Mouse (Mus musculus): ENCODE results near the gene Gm49403.

Gm49403 gene

DNA sequence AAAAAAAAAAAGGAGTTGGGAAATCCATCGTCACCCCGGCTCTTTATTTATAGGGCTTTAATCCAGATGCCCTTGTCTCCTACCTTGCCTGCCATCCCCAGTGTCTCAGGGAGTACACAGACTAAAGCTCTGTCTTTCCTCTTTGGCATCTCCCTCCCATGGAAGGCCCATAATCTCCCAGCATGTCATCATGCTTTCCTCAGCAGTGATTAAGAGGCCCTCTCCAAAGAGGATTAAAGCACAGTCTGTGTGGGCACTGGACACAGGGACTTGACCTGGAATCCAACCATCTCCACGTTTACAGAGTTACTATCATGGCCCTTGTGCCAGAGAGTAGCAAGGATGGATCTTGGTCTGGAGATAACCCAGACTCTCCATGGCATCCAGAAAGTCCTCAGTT, at the start of gene Gm49403, which contains the start of gene Lbhd1:
Gm49403 (plus strand) TSS at position 315 of the 400 bp plus-strand sequence.
Lbhd1 (plus strand) TSS at position 117 of the 400 bp plus-strand sequence.
- WGBS, result 75% methylated on average over 3 of the region's 3 CpGs

DNA sequence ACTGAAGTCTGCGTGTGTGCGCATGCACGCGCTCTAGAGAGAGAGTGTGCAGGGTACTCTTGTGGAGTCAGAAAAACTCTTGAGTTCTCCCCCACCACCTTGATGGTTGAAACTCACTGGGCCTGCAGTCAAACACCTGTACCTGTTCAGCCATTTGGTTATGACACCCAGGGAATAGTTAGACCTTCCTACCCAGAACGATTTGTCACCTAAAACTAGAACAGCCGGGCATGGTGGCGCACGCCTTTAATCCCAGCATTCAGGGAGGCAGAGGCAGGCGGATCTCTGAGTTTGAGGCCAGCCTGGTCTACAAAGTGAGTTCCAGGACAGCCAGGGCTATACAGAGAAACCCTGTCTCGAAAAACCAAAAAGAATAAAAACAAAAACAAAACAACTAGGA, 47.4 kb upstream of the Gm49403 start:
- WGBS, result 93% methylated on average over 10 of the region's 10 CpGs

DNA sequence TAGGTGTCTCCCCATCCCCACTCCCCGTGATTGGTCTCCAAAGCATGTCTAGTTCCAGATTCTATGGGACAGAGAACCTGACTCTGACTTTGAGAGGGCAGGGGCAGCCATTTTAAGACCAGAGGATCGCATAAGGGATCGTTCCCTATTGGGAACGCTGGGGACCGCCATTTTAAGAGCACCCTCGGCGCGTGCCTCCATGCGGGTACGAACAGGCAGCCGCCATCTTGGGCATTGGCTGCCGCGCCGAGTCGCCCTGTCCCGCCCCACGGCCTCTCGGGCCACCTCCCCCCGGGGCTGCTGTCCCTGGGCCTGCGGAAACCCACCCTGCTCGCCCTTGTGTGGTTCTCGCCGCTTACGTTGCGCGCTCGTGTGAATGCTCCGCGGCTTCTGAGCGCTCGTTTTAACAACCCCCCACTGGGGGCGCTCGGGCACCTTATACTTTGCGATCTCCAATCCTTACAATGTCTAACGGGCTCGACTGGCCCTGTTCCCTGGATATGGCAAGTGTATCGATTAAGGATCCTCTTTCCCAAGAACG, 46.4 kb upstream of the Gm49403 start, which contains the start of gene Bscl2:
Bscl2 (plus strand) TSS at position 217 of the 541 bp plus-strand sequence.
- WGBS, result under 1% methylated on average over 38 of the region's 38 CpGs

DNA sequence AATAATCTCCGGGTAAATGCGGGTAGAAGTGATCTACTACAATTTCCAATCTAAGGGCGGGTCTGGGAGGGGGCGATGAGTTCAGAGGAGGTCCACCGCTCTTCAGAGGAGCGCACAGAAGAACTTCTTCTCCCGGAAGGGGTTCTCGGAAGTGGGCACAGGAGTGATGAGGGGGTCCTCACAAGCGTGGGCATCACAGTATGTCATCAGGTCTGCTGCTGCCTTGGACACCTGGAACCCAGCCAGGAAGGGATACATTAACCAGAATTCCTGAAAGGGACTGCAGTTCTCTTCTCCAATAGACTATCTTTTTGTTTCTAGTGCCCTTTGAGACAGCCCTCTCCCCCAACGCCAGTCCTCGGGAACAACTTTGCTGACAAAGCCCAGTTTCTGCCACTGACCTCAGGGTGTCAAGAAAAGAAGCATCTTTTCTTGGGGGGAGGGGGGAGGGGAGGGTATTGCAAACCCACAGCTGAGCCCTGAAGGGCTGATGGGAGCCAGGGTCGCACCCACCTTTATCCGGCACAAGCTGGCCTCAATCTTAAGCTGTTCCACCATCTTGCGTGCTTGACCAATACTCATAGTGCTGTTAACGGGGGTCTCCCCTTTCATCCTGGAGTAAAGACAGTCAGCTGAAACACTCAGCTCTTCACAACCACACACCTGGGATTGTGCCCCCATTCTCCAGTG, 45.5 kb upstream of the Gm49403 start:
- WGBS, result 7% methylated on average over 15 of the region's 15 CpGs

DNA sequence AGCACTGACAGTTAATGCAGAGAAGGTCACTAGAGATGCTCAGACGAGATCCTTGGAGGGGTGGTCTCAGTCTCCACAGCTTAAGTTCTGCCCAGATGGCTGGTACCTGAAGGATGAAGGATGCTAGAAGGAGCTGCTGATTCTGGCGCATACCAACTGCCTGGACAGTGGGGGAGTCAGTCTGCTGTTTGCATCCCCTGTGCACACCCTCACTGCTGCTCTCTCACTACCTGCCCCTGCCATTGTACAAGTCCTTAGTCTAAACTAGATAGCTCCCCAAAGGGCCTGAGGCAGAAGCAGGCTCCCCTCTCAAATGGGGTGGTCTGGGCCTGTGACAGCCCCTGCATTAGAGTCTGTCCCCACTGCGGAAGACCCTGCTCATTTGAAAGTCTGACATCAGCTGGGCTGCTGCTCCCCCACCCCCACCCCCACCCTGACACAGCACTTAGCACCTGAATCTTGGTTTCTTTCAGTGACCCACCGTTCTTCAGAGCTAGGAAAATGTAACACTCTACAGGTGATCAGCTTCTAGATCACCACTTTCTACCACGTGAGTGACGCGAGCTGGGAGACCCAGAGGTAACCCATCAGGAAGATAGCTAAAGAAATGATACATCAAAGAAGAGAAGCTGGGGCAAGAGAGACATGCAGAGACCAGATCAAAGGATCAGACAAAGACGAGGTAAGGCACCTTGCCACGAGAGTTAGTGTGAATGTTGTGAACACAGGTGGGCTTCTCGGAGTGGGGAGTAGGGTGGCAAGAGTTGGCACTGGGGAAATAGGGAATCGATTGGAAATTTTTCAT, 44.4 kb upstream of the Gm49403 start, which contains the start of gene Gng3:
Gng3 (minus strand) TSS at position 92 of the 805 bp plus-strand sequence.
- 35% methylated on average over 11 of the region's 11 CpGs for WGBS

DNA sequence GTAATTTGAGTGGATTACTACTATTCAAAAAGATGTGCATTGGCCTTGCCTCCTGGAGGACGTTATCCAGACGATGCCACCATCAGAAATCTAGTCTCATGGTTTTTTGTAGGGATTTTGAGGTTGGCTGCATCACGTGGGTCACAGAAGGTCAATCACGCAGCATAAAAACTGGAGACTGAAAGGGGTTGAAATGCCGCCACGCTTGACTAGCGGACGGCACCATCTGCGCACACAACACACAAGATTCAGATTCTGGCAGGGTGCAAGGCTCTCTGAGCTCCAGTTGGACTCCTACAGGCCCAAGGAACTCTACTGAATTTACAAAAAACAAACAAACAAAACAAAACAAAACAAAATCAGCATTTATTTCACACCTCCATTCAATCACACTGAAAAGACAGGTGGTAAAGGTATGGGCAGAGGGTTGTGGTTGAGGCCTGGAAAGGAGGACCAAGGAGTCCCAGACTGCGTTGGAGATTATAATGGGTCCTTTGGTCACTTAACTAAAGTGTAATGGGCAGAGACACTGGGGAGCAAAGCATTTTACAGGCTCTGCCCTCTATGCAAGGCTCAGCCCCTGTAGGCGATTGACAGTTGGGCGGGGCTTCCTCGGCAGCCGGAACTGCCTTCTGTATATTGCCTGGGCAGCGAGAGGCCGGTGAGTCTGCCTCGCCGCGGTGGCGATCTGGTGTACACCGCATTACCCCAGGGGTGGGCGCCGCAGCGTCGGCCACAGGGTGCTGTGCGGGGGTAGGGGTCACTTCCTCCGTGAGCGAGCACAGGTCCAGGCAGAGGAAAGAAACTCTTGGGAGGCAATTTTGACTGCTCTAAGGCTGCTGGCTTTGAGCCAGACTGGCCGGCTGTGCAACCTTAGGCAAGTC, 43.6 kb upstream of the Gm49403 start:
- WGBS, result 11% methylated on average over 29 of the region's 29 CpGs

DNA sequence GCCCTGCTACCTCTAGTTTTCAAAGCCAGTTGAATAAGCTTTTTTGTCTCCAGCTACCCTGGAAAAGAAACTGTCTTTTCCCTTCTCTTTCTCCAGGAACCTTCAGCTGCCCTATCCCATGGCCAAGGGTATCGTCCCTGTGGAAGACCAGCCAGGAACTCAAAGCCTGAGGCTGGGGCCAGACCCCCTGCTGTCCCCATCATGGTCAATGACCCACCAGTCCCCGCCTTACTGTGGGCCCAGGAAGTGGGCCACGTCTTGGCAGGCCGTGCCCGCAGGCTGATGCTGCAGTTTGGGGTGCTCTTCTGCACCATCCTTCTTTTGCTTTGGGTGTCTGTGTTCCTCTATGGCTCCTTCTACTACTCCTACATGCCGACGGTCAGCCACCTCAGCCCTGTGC, 42.7 kb upstream of the Gm49403 start:
- WGBS, result 66% methylated on average over 7 of the region's 7 CpGs

DNA sequence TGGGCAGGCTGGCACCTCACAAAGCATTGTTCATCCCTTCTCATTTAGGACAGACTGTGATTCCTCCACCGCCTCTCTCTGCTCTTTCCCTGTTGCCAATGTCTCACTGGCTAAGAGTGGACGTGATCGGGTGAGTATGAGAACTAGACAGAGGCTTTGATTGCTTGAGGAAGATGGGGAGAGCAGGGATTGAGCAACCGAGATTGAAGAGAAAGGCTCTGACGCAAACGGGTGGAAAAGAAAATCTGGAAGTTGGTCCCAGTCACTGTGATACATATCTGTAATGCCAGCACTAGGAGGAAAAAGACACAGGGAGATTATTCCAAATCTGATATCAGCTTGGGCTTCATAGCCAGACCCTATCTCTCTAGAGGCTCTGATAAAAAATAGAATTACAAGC, 40.8 kb upstream of the Gm49403 start:
- 72% methylated on average over 6 of the region's 6 CpGs for WGBS

DNA sequence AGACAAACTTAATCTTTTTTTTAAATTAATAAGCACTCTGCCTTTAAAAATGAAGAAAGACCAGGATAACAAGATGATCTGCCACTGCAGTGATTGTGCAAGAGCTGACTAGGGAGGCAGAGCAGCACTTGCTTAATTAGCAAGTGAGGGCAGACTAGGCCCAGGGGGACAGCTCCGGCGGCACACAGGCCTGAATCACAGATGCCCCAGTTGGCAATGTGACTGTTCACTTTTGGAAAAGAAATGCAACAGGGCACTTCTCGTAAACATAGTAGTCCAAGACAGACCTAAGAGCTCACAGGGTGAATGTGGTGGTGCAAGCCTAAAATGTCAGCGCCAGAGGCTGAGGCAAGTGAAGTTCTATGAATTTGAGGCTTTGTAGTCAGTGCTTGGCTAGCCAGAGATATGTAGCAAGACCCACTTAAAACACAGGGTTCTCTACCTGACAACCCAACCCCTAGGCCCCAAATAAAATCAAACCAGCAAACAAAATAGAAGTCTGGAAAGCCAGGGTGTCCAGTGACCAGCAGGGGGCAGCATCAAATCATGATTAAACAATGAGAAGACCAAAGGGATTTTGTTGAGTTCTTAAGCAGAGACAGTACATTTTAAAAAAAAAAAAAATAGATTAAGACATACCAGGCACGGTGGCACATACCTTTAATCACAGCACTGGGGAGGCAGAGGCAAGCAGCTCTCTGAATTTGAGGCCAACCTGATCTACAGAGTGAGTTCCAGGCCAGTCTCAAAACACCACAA, 39.2 kb upstream of the Gm49403 start:
- WGBS, result 34% methylated on average over 5 of the region's 5 CpGs

DNA sequence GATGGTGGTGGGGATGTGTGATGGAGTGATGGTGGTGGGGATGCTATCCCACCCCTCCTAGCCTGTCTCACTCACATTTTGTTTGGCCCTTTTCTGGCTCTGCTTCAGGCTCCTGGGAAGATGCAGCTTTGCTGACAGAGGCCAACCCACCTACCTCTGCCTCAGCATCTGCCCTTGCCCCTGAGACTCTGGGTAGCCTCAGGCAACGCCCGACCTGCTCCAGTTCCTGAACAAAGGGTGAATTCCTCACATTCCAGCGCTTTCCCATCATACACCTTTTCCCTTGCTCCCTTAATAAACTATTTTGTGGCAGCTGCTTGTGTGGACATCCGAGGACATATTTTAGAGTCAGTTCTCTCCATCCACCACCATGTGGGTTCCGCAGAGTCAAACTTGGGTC, 35.4 kb upstream of the Gm49403 start:
- WGBS, result 84% methylated on average over 5 of the region's 5 CpGs

DNA sequence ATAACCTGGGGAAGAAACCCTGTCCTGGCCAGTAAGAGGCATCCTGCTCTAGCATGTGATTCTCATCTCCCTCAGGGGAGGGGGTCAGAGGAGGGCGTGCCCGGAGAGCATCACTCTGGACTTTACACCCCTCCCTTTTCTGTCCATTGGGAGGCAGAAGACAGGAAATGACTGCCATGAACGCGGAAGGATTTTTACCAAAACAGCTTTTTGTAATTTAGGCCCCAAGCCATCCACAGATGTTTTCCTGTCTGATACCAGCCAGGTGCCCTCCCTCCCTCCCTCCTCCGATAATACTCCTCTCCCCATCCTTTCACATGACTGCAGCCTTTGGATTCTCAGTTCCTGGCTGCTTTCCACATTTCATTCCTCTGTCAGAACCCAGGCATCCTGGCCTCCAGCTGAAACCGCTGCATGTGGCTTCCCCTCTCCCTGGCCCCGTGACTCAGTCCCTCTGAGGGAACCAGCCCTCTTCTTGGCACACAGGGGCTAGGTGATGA, 33.3 kb upstream of the Gm49403 start, which contains the start of gene Lrrn4cl:
Lrrn4cl (plus strand) TSS at position 367 of the 500 bp plus-strand sequence.
- 23% methylated on average over 7 of the region's 7 CpGs for WGBS

DNA sequence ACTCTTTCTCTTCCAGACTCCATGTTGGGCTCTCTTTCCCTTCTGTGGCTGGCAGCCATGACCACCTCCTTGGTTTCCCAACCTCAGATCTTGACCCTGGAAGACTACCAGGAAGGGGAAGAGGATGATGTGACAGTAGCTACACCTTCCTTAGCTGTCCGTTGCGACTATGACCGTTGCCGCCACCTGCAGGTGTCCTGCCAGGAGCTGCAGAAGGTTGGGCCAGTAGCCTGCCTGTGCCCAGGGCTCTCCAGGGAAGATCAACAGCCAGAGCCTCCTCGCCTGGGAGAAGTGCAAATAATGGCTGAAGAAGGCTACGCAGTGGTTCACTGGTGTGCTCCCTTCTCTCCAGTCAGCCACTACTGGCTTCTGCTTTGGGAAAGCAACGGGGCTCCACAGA, 32.1 kb upstream of the Gm49403 start:
- WGBS, result 70% methylated on average over 7 of the region's 7 CpGs

DNA sequence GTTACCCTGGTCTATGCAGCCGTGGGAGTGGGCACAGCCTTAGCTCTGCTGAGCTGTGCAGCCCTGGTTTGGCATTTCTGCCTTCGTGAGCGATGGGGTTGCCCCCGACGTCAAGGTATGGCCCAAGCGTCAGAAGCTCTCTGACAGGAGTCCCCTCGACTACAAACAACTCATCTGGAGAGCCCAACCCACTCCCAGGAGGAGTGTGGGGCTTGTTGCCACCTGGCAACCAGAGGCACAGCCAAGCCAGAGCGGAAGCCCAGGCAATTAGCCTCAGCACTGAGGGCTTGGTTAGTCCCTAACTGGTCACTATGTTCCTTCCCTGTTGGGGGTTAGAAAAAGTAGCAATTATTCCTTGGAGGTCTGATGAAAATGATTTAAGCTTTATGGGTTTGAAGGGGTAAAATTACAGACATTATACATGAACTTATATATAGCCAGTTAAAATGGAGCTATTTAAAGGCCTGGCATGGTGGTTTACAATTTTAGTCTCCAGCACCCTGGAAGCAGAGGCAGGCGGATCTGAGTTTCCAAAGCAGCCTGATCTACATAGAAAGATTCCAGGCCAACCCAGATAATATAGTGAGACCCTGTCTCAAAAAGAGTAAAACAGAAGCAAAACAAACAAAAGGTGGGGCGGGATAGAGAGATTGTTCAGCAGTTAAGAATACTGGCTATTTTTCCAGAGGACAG, 31.3 kb upstream of the Gm49403 start:
- 40% methylated on average over 10 of the region's 10 CpGs for WGBS

DNA sequence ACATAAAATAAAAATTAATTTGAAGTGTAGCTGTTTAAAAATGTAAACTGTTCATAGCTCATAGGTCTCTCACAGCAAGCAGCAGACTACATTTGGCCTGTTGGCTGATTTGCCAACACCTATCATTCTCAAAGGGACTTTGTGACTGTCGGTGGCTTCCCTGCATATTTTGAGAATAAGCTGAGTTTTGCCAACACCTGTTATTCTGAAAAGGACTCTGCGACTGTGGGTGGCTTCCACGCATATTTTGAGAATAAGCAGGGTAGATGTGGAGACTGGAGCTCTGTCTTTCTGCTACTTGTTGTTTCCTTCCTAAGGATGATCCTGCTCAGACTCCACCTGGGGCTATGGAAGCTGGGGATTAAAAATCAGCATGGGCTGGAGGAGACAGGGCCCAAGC, 30.6 kb upstream of the Gm49403 start:
- WGBS, result 36% methylated on average over 3 of the region's 3 CpGs

DNA sequence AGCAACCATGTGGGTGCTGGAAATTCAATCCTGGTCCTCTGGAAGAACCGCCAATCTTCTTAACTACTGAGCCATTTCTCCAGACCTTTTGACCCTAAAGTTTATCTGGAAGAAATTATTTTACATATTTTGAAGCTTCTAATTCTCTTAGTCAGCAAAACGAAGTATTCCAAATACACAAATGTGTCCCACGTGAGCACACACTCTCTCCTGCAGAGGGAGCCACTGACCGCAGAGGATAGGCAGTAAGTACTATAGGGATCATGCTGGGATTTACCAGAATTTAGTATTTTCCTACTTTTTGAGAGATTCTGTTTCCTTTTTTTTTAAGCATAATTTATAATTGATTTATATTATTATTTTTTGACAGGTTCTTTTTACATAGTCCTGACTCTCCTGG, 26.0 kb upstream of the Gm49403 start:
- 35% methylated on average over 4 of the region's 4 CpGs for WGBS

DNA sequence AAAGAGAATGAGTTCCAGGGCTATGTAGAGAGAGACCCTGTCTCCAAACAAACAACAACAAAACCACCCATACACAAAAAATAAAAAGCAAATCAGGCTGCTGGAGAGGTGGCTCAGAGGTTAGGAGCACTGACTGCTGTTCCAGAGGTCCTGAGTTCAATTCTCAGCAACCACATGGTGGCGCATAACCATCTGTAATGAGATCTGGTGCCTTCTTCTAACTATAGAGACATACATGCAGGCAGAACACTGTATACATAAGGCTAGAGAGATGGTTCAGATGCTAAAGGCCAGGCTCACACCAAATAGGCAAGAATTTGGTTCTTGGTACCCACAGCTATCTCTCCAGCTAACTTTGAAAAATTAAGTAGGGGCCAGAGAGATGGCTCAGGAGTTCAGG, 24.7 kb upstream of the Gm49403 start:
- WGBS, result 6% methylated on average over 1 of the region's 1 CpGs

DNA sequence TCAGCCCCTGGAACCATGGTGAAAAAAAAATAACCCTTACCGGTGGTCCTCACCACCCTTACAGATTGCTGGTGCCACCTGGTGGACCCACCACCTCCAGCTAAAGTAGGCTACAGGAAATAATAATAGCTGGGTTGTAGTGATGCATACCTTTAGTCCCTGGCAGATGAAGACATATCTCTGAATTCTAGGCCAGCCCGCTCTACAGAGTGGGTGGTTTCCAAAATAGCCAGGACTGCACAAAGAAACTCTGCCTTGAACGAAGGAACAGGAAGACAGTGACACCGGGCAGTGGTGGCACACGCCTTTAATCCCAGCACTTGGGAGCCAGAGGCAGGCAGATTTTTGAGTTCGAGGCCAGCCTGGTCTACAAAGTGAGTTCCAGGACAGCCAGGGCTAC, 19.5 kb upstream of the Gm49403 start:
- 52% methylated on average over 6 of the region's 6 CpGs for WGBS

DNA sequence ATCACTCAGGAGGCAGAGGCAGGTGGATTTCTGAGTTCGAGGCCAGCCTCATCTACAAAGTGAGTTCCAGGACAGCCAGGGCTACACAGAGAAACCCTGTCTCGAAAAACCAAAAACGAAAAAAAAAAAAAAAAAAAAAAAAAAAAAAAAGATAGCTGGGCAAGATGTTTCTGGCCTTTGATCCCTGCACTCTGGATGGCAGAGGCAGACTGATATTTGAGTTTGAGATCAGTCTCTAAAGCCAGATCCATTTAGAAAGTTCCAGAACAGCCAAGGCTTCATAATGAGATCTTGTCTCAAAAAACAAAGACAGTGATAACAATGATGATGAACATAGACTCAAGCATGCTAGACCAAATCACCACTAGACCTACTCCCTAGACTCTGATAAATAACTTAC, 13.3 kb upstream of the Gm49403 start:
- WGBS, result 77% methylated on average over 3 of the region's 3 CpGs

DNA sequence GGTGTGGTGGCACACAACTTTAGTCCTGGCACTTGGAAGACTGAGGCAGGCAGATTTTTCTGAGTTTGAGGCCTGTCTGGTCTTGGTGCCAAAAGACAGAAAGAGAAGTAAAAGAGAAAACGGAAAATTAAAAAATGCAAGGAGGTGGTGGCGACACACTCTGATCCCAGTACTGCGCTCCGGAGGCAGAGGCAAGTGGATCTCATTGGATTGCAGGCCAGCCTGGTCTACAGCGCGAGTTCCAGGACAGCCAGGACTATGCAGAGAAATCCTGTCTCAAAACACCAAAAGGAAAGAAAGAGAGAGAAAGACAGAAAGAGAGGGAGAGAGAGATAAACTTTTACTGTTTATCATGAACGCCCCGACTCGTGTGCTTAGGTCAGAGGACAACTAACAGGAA, 12.9 kb upstream of the Gm49403 start:
- WGBS, result 30% methylated on average over 9 of the region's 9 CpGs

Data from cerebral cortex, adult 2 months (tissue).